Mouse (Mus musculus): ENCODE measurements around the gene Dock8. TPM values are rescaled to one million over a fixed set of nuclear protein-coding genes. Genes with fewer than 3 reads are reported as not detected.

Dock8 gene
- polyA plus RNA-seq, 1 experiment from 2014 or later: 1.1 TPM

DNA sequence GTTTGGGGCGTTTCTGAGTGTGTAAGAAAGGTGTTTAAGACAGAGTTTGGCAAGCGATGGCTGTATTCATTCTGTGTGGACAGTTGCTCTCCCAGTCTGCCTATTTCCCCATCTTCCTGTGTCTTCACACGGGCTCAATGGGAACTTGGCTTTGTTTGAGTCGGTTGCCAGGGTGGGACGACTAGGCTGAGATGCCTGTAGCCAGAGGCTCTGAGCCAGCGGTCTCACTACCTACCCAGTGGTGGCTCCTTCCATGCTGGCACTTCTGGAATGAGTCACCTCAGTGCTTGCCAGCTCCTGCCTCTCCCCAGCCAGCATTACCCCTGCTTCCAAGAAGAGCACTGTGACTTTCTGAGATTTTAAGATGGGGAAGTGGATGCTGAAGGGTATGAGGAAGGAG, 75.4 kb downstream of the Dock8 start:
- ATAC-seq (replicated peaks): no peak
- Histone ChIP-seq H3K4me2 (replicated peaks) (no peak overlapping the region), H3K4me3 (no peak overlapping the region), H3K27ac (replicated peaks) (no peak overlapping the region), H3K4me1 (no peaks in the 10 kb centered on the region), H3K9ac (replicated peaks) (no peak overlapping the region), H3K36me3 (no peaks in the 10 kb centered on the region), H3K9me3 (no peaks in the 10 kb centered on the region), H3K27me3 (no peaks in the 10 kb centered on the region)
- WGBS: 74% methylated on average over 6 of the region's 6 CpGs

DNA sequence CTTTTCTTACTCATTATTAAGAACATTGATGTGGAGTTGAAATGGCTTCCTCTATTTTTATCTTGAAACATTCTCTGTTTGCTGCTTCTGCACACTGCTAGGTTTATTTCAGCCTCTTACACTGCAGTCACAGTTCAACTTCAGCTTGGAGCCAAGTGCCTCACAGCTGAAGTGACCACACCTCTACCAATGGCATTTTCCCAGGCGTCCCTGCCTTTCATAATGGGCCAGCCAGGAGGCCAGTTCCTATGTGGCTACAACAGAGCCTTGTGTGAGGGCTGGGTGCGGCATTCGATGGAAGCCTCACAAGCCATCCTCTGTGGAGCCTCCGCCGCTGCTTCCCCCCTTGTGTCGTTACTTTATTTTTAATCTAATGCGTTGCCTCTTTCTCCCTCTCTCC, 78.3 kb downstream of the Dock8 start:
- WGBS: 75% methylated on average over 7 of the region's 7 CpGs
- ATAC-seq (replicated peaks): no peak
- no peak overlapping the region for H3K9ac ChIP-seq (replicated peaks)
- H3K4me1 ChIP-seq: no peaks in the 10 kb centered on the region
- no peak overlapping the region for H3K4me2 ChIP-seq (replicated peaks)
- H3K27me3 ChIP-seq: no peaks in the 10 kb centered on the region
- no peaks in the 10 kb centered on the region for H3K36me3 ChIP-seq
- no peak overlapping the region for H3K27ac ChIP-seq (replicated peaks)
- H3K4me3 ChIP-seq: no peak overlapping the region
- H3K9me3 ChIP-seq: no peaks in the 10 kb centered on the region

DNA sequence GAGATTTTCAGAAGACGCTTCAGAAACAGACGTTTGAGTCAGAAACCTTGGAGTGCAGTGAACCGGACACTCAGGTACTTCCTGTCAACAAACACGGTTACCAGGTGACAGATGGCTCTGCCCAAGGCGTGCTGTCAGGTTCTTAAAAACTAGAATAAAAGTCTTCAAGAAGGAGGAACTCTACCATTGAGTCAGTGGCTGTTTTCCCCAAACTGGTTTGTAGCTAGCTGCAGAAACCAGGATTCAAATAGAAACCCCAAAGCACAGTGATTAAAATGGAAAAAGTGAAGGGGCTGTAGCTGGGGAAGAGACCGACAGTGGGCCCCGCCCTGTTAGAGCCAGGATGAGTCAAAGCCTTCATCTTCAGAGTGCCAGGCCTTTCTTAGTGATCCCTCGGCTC, 78.8 kb downstream of the Dock8 start:
- H3K4me2 ChIP-seq (replicated peaks): no peak overlapping the region
- H3K9ac ChIP-seq (replicated peaks): no peak overlapping the region
- H3K4me3 ChIP-seq: no peak overlapping the region
- H3K27ac ChIP-seq (replicated peaks): no peak overlapping the region
- no peaks in the 10 kb centered on the region for H3K9me3 ChIP-seq
- no peak for ATAC-seq (replicated peaks)
- WGBS: 85% methylated on average over 8 of the region's 8 CpGs
- H3K27me3 ChIP-seq: no peaks in the 10 kb centered on the region
- no peaks in the 10 kb centered on the region for H3K4me1 ChIP-seq
- no peaks in the 10 kb centered on the region for H3K36me3 ChIP-seq

DNA sequence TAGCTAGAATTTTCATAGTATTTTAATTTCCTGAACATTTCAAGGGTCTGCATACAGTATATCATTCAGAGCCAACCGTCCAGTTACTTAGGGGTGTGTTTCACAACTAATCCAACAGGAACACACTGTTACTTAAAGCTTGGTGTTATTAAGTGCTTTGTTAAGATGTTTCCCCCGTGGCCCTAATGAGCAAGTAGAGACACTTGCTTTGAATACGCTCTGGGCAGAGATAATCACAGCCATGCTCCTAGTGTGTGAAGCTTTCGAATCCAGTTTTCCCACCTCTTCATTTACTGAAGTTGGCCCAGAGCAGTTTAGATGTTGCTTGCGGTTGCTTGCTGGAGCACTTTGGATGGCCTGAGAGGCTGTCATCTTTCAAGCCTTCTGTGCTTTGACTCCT, 80.8 kb downstream of the Dock8 start:
- Histone ChIP-seq H3K36me3 (no peaks in the 10 kb centered on the region), H3K27ac (replicated peaks) (no peak overlapping the region), H3K4me3 (no peak overlapping the region), H3K4me2 (replicated peaks) (no peak overlapping the region), H3K9me3 (no peaks in the 10 kb centered on the region), H3K9ac (replicated peaks) (no peak overlapping the region), H3K27me3 (no peaks in the 10 kb centered on the region), H3K4me1 (no peaks in the 10 kb centered on the region)
- 51% methylated on average over 5 of the region's 5 CpGs for WGBS
- no peak for ATAC-seq (replicated peaks)

DNA sequence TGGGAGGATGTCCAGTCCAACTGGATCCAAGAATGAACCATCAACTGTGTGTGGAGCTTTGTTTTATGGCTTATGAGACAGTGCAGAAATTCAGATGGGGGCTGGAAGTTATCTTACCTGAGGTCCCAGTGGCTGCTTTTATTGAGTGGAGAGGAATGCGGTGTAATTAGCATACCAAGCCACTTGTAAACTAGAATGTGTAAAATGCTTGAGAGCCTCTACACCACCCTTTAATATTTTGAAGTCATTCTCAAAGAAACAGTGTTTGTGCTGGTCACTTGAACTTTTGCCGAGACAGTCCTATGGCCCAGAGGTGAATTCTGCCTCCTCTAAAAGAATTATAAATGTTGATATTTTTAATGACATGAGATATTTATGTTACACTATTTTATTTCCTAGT, 83.5 kb downstream of the Dock8 start:
- no peak for ATAC-seq (replicated peaks)
- no peak overlapping the region for H3K4me2 ChIP-seq (replicated peaks)
- 87% methylated on average over 2 of the region's 2 CpGs for WGBS
- H3K4me1 ChIP-seq: no peaks in the 10 kb centered on the region
- no peak overlapping the region for H3K4me3 ChIP-seq
- no peaks in the 10 kb centered on the region for H3K27me3 ChIP-seq
- no peaks in the 10 kb centered on the region for H3K9me3 ChIP-seq
- H3K36me3 ChIP-seq: no peaks in the 10 kb centered on the region
- H3K27ac ChIP-seq (replicated peaks): no peak overlapping the region
- H3K9ac ChIP-seq (replicated peaks): no peak overlapping the region

DNA sequence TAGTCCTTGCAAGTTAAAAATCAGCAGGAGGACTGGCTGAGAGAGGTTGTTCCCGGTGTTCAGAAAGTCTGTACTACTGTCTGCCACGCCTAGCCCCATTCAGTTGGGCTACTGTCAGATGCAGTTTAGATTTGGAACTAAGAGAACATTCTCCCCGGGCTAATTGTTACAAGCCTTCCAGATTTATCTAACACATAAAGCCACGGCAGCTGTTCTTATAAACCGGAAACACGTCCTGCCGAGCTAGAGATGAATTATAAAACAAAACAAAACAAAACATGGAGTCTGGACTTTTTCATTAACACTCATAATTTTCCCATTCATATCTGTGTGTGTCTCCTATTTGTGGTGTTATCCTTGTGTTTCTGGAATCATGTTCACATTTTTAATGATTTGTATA, 87.8 kb downstream of the Dock8 start:
- no peak overlapping the region for H3K4me2 ChIP-seq (replicated peaks)
- no peaks in the 10 kb centered on the region for H3K9me3 ChIP-seq
- H3K9ac ChIP-seq (replicated peaks): no peak overlapping the region
- no peak for ATAC-seq (replicated peaks)
- no peaks in the 10 kb centered on the region for H3K36me3 ChIP-seq
- H3K27ac ChIP-seq (replicated peaks): no peak overlapping the region
- H3K4me3 ChIP-seq: no peak overlapping the region
- H3K27me3 ChIP-seq: no peaks in the 10 kb centered on the region
- H3K4me1 ChIP-seq: no peaks in the 10 kb centered on the region
- 74% methylated on average over 7 of the region's 7 CpGs for WGBS

DNA sequence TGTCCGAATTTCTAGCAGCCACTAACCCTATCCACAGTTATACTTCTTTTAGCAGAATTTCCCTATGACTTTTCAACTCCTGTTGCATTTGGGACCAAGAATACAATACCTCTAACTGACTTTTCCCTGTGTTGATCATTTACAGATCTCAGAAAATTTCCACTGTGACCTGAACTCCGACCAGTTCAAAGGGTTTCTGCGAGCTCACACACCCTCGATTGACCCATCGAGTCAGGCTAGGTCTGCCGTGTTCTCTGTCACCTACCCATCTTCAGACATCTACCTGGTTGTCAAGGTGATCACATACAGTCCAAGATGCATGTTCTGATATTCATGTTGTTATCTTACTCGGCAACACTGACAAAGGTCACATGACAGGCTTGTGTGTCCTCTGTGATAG, 90.4 kb downstream of the Dock8 start:
- Histone ChIP-seq H3K27ac (replicated peaks) (no peak overlapping the region), H3K4me1 (no peaks in the 10 kb centered on the region), H3K4me3 (no peak overlapping the region), H3K4me2 (replicated peaks) (no peak overlapping the region), H3K36me3 (no peaks in the 10 kb centered on the region), H3K9ac (replicated peaks) (no peak overlapping the region), H3K27me3 (no peaks in the 10 kb centered on the region), H3K9me3 (no peaks in the 10 kb centered on the region)
- 93% methylated on average over 7 of the region's 7 CpGs for WGBS
- no peak for ATAC-seq (replicated peaks)

DNA sequence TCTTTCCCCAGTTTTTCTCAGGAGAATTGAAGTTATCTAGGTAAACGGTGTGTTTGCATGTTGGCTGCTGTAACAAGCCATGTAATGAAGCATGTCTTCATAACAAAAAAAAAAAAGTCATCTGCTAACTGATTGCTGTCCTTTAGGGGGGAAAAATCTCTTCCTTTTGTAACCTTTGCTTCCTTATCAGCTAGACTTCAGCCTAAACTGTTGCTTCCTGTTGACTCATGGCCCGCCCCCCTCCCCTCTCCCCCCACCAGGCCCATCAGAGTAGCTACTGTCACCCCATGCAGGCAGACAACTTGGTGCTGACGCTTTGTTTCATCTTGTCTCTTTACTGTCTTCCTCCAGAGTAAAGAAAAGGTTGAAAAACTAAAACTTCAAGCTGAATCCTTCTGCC, 95.8 kb downstream of the Dock8 start:
- H3K27me3 ChIP-seq: no peaks in the 10 kb centered on the region
- no peak for ATAC-seq (replicated peaks)
- WGBS: 71% methylated on average over 3 of the region's 3 CpGs

DNA sequence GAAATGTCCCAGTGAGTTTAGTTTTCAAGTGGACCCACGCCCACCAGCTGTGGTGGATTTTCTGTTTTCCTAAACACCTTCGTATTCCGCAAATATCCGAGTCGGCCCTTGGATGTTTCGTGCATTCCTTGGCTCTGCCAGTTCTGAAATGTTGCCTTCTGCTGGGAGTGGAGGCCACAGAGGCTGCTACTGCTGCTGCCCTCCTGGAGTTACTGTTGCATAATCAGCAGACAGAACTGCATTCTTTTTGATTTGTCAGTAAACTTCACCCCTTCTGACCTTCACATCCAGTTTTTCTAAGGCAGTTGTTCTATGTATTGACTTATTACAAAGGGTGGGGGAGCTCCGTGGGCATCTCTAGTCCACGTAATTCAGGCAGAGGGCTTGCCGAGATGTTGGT, 97.0 kb downstream of the Dock8 start:
- Histone ChIP-seq H3K4me1 (no peaks in the 10 kb centered on the region), H3K27ac (replicated peaks) (no peak overlapping the region), H3K4me2 (replicated peaks) (no peak overlapping the region), H3K36me3 (no peaks in the 10 kb centered on the region), H3K9me3 (no peaks in the 10 kb centered on the region), H3K27me3 (no peaks in the 10 kb centered on the region), H3K9ac (replicated peaks) (no peak overlapping the region), H3K4me3 (no peak overlapping the region)
- no peak for ATAC-seq (replicated peaks)
- 87% methylated on average over 9 of the region's 9 CpGs for WGBS

More for the DNA sequence above, 95.8 kb downstream of the Dock8 start:
- H3K4me1 ChIP-seq: no peaks in the 10 kb centered on the region
- H3K4me3 ChIP-seq: no peak overlapping the region
- H3K27ac ChIP-seq (replicated peaks): no peak overlapping the region
- no peaks in the 10 kb centered on the region for H3K9me3 ChIP-seq
- no peak overlapping the region for H3K4me2 ChIP-seq (replicated peaks)
- H3K36me3 ChIP-seq: no peaks in the 10 kb centered on the region
- H3K9ac ChIP-seq (replicated peaks): no peak overlapping the region

DNA sequence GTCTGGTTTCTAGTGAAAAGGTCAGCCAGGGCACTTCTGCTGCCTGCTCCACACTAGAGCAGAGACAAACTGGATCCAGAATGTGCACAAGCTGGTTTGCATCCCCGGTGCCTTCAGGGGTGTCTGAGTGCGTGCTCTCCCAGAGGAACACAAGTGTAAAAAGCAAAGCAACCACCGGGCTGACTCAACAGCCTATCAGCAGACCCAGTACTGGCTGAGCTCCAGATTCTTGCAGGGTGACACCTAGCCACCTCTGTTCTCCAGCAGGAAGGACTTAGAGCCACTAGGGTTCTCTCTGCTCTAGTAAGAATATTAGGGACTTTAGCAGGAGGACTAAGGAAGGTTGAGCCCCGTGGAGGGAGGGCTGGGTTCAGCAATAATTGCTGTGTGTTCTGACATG, 97.7 kb downstream of the Dock8 start:
- no peaks in the 10 kb centered on the region for H3K36me3 ChIP-seq
- no peak for ATAC-seq (replicated peaks)

DNA sequence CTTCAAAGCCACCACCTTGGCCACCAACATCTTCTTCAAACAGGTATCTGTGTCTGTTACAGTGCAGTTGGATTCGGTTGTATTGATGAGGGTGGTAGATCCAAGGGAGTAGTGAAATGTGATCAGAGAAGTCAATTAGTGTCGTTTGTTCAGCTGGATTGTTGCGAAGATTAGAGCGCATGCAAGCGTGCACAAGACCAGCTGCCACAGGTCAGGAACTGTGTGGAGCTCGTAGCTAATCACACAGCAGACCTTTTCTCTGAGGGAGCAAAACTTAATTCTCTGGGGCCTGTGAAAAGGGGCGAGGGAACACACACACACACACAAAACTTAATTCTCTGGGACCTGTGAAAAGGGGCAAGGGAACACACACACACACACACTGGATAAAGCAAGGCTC, 98.2 kb downstream of the Dock8 start:
- H3K9ac ChIP-seq (replicated peaks): no peak overlapping the region
- WGBS: 51% methylated on average over 7 of the region's 7 CpGs
- no peaks in the 10 kb centered on the region for H3K27me3 ChIP-seq
- H3K4me2 ChIP-seq (replicated peaks): no peak overlapping the region
- no peaks in the 10 kb centered on the region for H3K36me3 ChIP-seq
- H3K27ac ChIP-seq (replicated peaks): no peak overlapping the region
- no peaks in the 10 kb centered on the region for H3K4me1 ChIP-seq
- H3K4me3 ChIP-seq: no peak overlapping the region
- ATAC-seq (replicated peaks): no peak
- no peaks in the 10 kb centered on the region for H3K9me3 ChIP-seq

More for the DNA sequence above, 97.7 kb downstream of the Dock8 start:
- no peak overlapping the region for H3K4me2 ChIP-seq (replicated peaks)
- no peak overlapping the region for H3K9ac ChIP-seq (replicated peaks)
- no peak overlapping the region for H3K27ac ChIP-seq (replicated peaks)
- no peaks in the 10 kb centered on the region for H3K27me3 ChIP-seq
- no peaks in the 10 kb centered on the region for H3K9me3 ChIP-seq
- 71% methylated on average over 4 of the region's 4 CpGs for WGBS
- no peak overlapping the region for H3K4me3 ChIP-seq
- H3K4me1 ChIP-seq: no peaks in the 10 kb centered on the region

DNA sequence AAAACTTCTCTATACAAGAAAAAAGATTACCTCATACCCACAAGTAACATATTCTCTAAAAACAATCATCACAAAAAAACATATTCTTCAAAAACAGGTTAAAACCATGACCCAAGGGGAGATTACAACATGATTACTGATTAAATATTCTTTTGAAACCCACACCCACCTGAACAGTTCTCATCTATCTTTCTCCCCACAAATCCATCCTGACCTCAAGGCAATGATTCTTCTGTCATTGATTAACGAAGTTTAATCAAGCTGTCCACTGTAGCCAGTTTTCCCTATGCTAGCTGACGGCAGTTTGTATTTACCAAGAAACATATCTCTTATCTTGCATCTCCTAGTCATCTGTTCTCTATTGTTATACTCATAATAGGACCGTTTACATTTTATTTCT, 98.6 kb downstream of the Dock8 start:
- Histone ChIP-seq H3K4me3 (no peak overlapping the region), H3K4me1 (no peaks in the 10 kb centered on the region), H3K36me3 (no peaks in the 10 kb centered on the region), H3K4me2 (replicated peaks) (no peak overlapping the region), H3K9ac (replicated peaks) (no peak overlapping the region), H3K9me3 (no peaks in the 10 kb centered on the region), H3K27me3 (no peaks in the 10 kb centered on the region), H3K27ac (replicated peaks) (no peak overlapping the region)
- WGBS: 80% methylated on average over 3 of the region's 3 CpGs
- ATAC-seq (replicated peaks): no peak

DNA sequence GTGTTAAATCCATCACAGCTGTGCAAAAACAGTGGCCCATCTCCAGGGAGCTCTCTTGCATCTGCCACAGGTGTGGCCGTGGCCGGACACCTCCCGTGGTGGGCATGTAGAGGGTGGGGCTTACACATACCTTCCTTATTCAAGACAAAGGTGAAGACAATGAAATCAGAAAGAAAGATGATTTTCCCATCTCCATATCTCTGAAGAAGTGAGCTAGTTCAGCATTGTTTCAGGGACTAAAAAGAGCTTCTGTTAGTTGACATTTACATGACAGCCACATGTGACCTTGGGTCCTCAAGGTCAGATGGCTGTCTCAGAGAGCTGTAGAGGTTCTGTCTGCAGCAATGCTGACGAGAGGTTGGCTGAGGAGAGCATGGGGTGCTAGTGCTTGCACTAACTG, 99.6 kb downstream of the Dock8 start:
- H3K4me3 ChIP-seq: no peak overlapping the region
- no peak overlapping the region for H3K27ac ChIP-seq (replicated peaks)
- no peaks in the 10 kb centered on the region for H3K4me1 ChIP-seq
- ATAC-seq (replicated peaks): no peak
- H3K27me3 ChIP-seq: no peaks in the 10 kb centered on the region
- WGBS: 88% methylated on average over 4 of the region's 4 CpGs
- no peaks in the 10 kb centered on the region for H3K36me3 ChIP-seq
- no peak overlapping the region for H3K9ac ChIP-seq (replicated peaks)
- H3K4me2 ChIP-seq (replicated peaks): no peak overlapping the region
- no peaks in the 10 kb centered on the region for H3K9me3 ChIP-seq

All from forebrain, embryonic 15.5 days (tissue).